Mouse (Mus musculus): ENCODE results near the gene Gnai3.

Gnai3 gene

GRCm38 (mm10) chr3:108111320-108111719, 34.6 kb downstream of the Gnai3 start:
- DNase-seq (ENCODE audit: low spot score): no peak

GRCm38 (mm10) chr3:108105281-108105680, 40.7 kb downstream of the Gnai3 start:
- DNase-seq (ENCODE audit: low spot score): no peak

GRCm38 (mm10) chr3:108102075-108102474, 43.9 kb downstream of the Gnai3 start:
- DNase-seq (ENCODE audit: low spot score): no peak

GRCm38 (mm10) chr3:108101594-108101993, 44.4 kb downstream of the Gnai3 start:
- DNase-seq (ENCODE audit: low spot score): no peak

GRCm38 (mm10) chr3:108098316-108098715, 47.6 kb downstream of the Gnai3 start:
- no peak for DNase-seq (ENCODE audit: low spot score)

GRCm38 (mm10) chr3:108097656-108098055, 48.3 kb downstream of the Gnai3 start:
- DNase-seq (ENCODE audit: low spot score): no peak

- DNase-seq (ENCODE audit: low spot score): no peak
Measured at GRCm38 (mm10) chr3:108096726-108097125, 49.2 kb downstream of the Gnai3 start.

- DNase-seq (ENCODE audit: low spot score): no peak
Measured at GRCm38 (mm10) chr3:108096226-108096625, 49.7 kb downstream of the Gnai3 start.

GRCm38 (mm10) chr3:108094976-108095760, 50.8 kb downstream of the Gnai3 start:
- DNase-seq (ENCODE audit: low spot score): no peak

GRCm38 (mm10) chr3:108094146-108094545, 51.8 kb downstream of the Gnai3 start:
- DNase-seq (ENCODE audit: low spot score): no peak

- no peak for DNase-seq (ENCODE audit: low spot score)
Measured at GRCm38 (mm10) chr3:108093306-108093705, 52.6 kb downstream of the Gnai3 start.

- no peak for DNase-seq (ENCODE audit: low spot score)
Measured at GRCm38 (mm10) chr3:108092536-108093115, 53.3 kb downstream of the Gnai3 start, which contains the start of gene Gnat2. Gene Gnat2 (plus strand): TSS chr3:108092789.

- DNase-seq (ENCODE audit: low spot score): no peak
Measured at GRCm38 (mm10) chr3:108092030-108092429, 53.9 kb downstream of the Gnai3 start.

- no peak for DNase-seq (ENCODE audit: low spot score)
Measured at GRCm38 (mm10) chr3:108090561-108090960, 55.4 kb downstream of the Gnai3 start.

GRCm38 (mm10) chr3:108089916-108090315, 56.0 kb downstream of the Gnai3 start:
- no peak for DNase-seq (ENCODE audit: low spot score)

GRCm38 (mm10) chr3:108088842-108089380, 57.0 kb downstream of the Gnai3 start:
- DNase-seq (ENCODE audit: low spot score): no peak

GRCm38 (mm10) chr3:108087329-108087728, 58.6 kb downstream of the Gnai3 start:
- no peak for DNase-seq (ENCODE audit: low spot score)

- DNase-seq (ENCODE audit: low spot score): peak; percentile 97
Measured at GRCm38 (mm10) chr3:108086470-108086979, 59.4 kb downstream of the Gnai3 start, which contains the start of gene Ampd2. Gene Ampd2 (minus strand): TSS chr3:108086651.

GRCm38 (mm10) chr3:108085721-108086469, 60.1 kb downstream of the Gnai3 start:
- peak; percentile 81 for DNase-seq (ENCODE audit: low spot score)

GRCm38 (mm10) chr3:108085281-108085720, 60.6 kb downstream of the Gnai3 start:
- DNase-seq (ENCODE audit: low spot score): peak; percentile 94

GRCm38 (mm10) chr3:108084767-108085270, 61.1 kb downstream of the Gnai3 start:
- no peak for DNase-seq (ENCODE audit: low spot score)

GRCm38 (mm10) chr3:108083904-108084407, 62.0 kb downstream of the Gnai3 start:
- DNase-seq (ENCODE audit: low spot score): no peak

Measured in embryo, embryonic 10 days (tissue).